In genomic region chr13:48974699-48975098, GRCm38 (mm10) we compare ENCODE assay signal across 19 mouse cellular contexts. TPM values are rescaled to one million over a fixed set of nuclear protein-coding genes. Genes with fewer than 3 reads are reported as not detected.
A peak's percentile ranks its signal among the peaks of the same experiment; 100 is the strongest.
DNase-seq lines count a peak whose midpoint lies in the region; ATAC-seq lines count a peak whose summit lies in the region.
"Had no signal": no experiment of that assay in that cellular context is flagged by ENCODE, and none has a peak within 500 bp of the region (broad histone marks: within the 10 kb centered on the region; RNA-seq: fewer than 3 reads in every experiment).

No protein-coding gene starts in this region.

- H3K4me2 ChIP-seq in midbrain, embryonic 14.5 days (ENCODE audit: low read length): no peak overlapping the region
- H3K4me2 ChIP-seq: forebrain, embryonic 13.5 days; heart, embryonic 12.5 days; hindbrain, embryonic 15.5 days had no signal

- no peak for ATAC-seq in CD4-positive, CD25-positive, alpha-beta regulatory T cell, adult 4 months
- no peak for ATAC-seq in midbrain, embryonic 14.5 days (ENCODE audit: low FRiP score, low TSS enrichment)
- peak; percentile 49 for ATAC-seq in granulocyte monocyte progenitor cell, adult 5-6 weeks (replicated peaks; ENCODE audit: poor library complexity, severe bottlenecking)
- no peak for ATAC-seq in inflammation-experienced regulatory T-cells, adult 6 months
- ATAC-seq: forebrain, embryonic 13.5 days; forebrain, postnatal 0 days had no signal

- no peaks in the 10 kb centered on the region for H3K27me3 ChIP-seq in midbrain, embryonic 10.5 days (ENCODE audit: low read depth, poor library complexity, severe bottlenecking)
- H3K27me3 ChIP-seq in midbrain, embryonic 14.5 days (ENCODE audit: control insufficient read depth, insufficient read depth, low read length): no peaks in the 10 kb centered on the region
- H3K27me3 ChIP-seq: forebrain, embryonic 13.5 days; heart, embryonic 12.5 days; hindbrain, embryonic 15.5 days had no signal

- no peak overlapping the region for H3K4me3 ChIP-seq in midbrain, embryonic 10.5 days
- no peak overlapping the region for H3K4me3 ChIP-seq in midbrain, embryonic 14.5 days (replicated peaks; ENCODE audit: low read depth, low read length)
- H3K4me3 ChIP-seq: embryonic facial prominence, embryonic 10.5 days; forebrain, embryonic 13.5 days; heart, embryonic 12.5 days; hindbrain, embryonic 15.5 days had no signal

- H3K4me1 ChIP-seq in midbrain, embryonic 10.5 days: peaks cover 20% of the 10 kb centered on the region
- H3K4me1 ChIP-seq in midbrain, embryonic 14.5 days (ENCODE audit: control insufficient read depth, insufficient read depth, low read length): no peaks in the 10 kb centered on the region

- no peaks in the 10 kb centered on the region for H3K9me3 ChIP-seq in midbrain, embryonic 10.5 days (replicated peaks)
- H3K9me3 ChIP-seq in midbrain, embryonic 14.5 days (ENCODE audit: control insufficient read depth, low read length): no peaks in the 10 kb centered on the region
- H3K9me3 ChIP-seq: embryonic facial prominence, embryonic 10.5 days; forebrain, embryonic 13.5 days; heart, embryonic 12.5 days; hindbrain, embryonic 15.5 days had no signal

- H3K9ac ChIP-seq in midbrain, embryonic 14.5 days (replicated peaks; ENCODE audit: low read length): no peak overlapping the region
- H3K9ac ChIP-seq: forebrain, embryonic 13.5 days; forebrain, postnatal 0 days; heart, embryonic 12.5 days; hindbrain, embryonic 15.5 days had no signal

- WGBS in midbrain, embryonic 10.5 days: 96% methylated on average over 2 of the region's 2 CpGs
- WGBS in midbrain, embryonic 14.5 days: 96% methylated on average over 2 of the region's 2 CpGs

- peak; percentile 56 for DNase-seq in CD4-positive, CD25-positive, alpha-beta regulatory T cell, adult 2 months (ENCODE audit: low read depth, low spot score)
- peak; percentile 6 for DNase-seq in midbrain, embryonic 10.5 days (ENCODE audit: low spot score)
- no peak for DNase-seq in midbrain, embryonic 14.5 days
- DNase-seq in left cerebral cortex, adult 18-20 months (ENCODE audit: low spot score in 2 of 2): no peak
- DNase-seq: adrenal gland, postnatal 14 days; cerebellum, adult 18-20 months; cerebellum, adult 9-11 months; cerebellum, postnatal 36 days; forebrain, postnatal 0 days; gastrocnemius, postnatal 36 days; heart, postnatal 36 days; kidney, adult 11 months had no signal

- H3K36me3 ChIP-seq in midbrain, embryonic 10.5 days: 0 out of 2 replicates have a peak, but pooled peaks cover 2% of the 10 kb centered on the region
- H3K36me3 ChIP-seq in midbrain, embryonic 14.5 days (ENCODE audit: control insufficient read depth, insufficient read depth, low read length): no peaks in the 10 kb centered on the region

- no peak overlapping the region for H3K27ac ChIP-seq in midbrain, embryonic 10.5 days (replicated peaks)
- H3K27ac ChIP-seq in midbrain, embryonic 14.5 days (replicated peaks; ENCODE audit: low read depth, low read length): no peak overlapping the region
- H3K27ac ChIP-seq: embryonic facial prominence, embryonic 10.5 days; forebrain, embryonic 13.5 days; hindbrain, embryonic 15.5 days had no signal

RNA-seq across cellular contexts. Expression of gene Fam120a, which starts 6.9 kb away (rescaled TPM):
- polyA plus RNA-seq in CD4-positive, CD25-positive, alpha-beta regulatory T cell, adult 4 months (2017; shearing (Covaris generic)): 10 to 100 TPM; 21.1 to 34.3 TPM
- polyA plus RNA-seq in midbrain, embryonic 10.5 days (2016; fragmentation: Nextera tagmentation; extraction: Ambion mirVana): 13.7 and 14.0 TPM in 2 replicates
- 16.0 and 17.3 TPM in 2 replicates for polyA plus RNA-seq in midbrain, embryonic 14.5 days (2014; fragmentation: Nextera tagmentation; extraction: Ambion mirVana)
- total RNA-seq in granulocyte monocyte progenitor cell, adult 5-6 weeks (2014; fragmentation: Nextera tagmentation): 161 and 168 TPM in 2 replicates
- total RNA-seq in granulocyte monocyte progenitor cell, adult 5-6 weeks (2017): 123 and 128 TPM in 2 replicates
- total RNA-seq in left cerebral cortex, adult 18-20 months (2021): 100 to 1,000 TPM; 106 to 111 TPM
- 10 to 100 TPM; 30.1 to 34.4 (median 31.5) TPM for polyA plus RNA-seq in inflammation-experienced regulatory T-cells, adult 6 months (2017; shearing (Covaris generic))

Comparison
In these comparisons a context has a peak if more than half of its experiments do, and no peak if none do; other contexts are left out.
1. DNase-seq: peak in CD4-positive, CD25-positive, alpha-beta regulatory T cell, adult 2 months (single experiment) and midbrain, embryonic 10.5 days (single experiment); none in midbrain, embryonic 14.5 days (single experiment) and left cerebral cortex, adult 18-20 months (0 of 2).